22 mouse cellular contexts compared by ENCODE assay signal in genomic region chr19:53069451-53069850, GRCm38 (mm10). TPM values are rescaled to one million over a fixed set of nuclear protein-coding genes. Genes with fewer than 3 reads are reported as not detected.
DNase-seq lines count a peak whose midpoint lies in the region; ATAC-seq and TF ChIP-seq lines count a peak whose summit lies in the region.
"Had no signal": no experiment of that assay in that cellular context is flagged by ENCODE, and none has a peak within 500 bp of the region (broad histone marks: within the 10 kb centered on the region; RNA-seq: fewer than 3 reads in every experiment).

No protein-coding gene starts in this region.

- no peak for TF ChIP-seq EP300 in MEL (IDR thresholded peaks at IDR 0.05; ENCODE audit: low read depth in 1 of 2, low read length in 2 of 2)

- WGBS in embryonic facial prominence, embryonic 10.5 days: 71% methylated on average over 3 of the region's 3 CpGs

- TF ChIP-seq CTCF in MEL (IDR thresholded peaks at IDR 0.05 in 2 of 3, conservative IDR thresholded peaks at IDR 0.05 in 1 of 3; ENCODE audit: control insufficient read depth in 1 of 3, insufficient read depth in 1 of 3, low read depth in 2 of 3, low read length in 3 of 3, poor library complexity in 1 of 3, severe bottlenecking in 1 of 3): no peak

- no peaks in the 10 kb centered on the region for H3K9me3 ChIP-seq in MEL (replicated peaks; ENCODE audit: insufficient read depth, low read length)
- H3K9me3 ChIP-seq in embryonic facial prominence, embryonic 10.5 days: no peaks in the 10 kb centered on the region
- H3K9me3 ChIP-seq: embryonic facial prominence, embryonic 13.5 days; embryonic facial prominence, embryonic 15.5 days; forebrain, embryonic 10.5 days; forebrain, embryonic 13.5 days; forebrain, embryonic 15.5 days had no signal

- no peak overlapping the region for H3K27ac ChIP-seq in MEL (ENCODE audit: control insufficient read depth, low read depth, low read length)
- H3K27ac ChIP-seq in embryonic facial prominence, embryonic 10.5 days (replicated peaks): no peak overlapping the region
- H3K27ac ChIP-seq: embryonic facial prominence, embryonic 13.5 days; embryonic facial prominence, embryonic 15.5 days; forebrain, embryonic 10.5 days; forebrain, embryonic 13.5 days; forebrain, embryonic 15.5 days had no signal

- ATAC-seq in inflammation-experienced regulatory T-cells, adult 6 months: no peak
- ATAC-seq: activated CD4-positive, CD25-positive, alpha-beta regulatory T cell, adult 4 months; forebrain, embryonic 13.5 days; forebrain, embryonic 15.5 days; Patski had no signal

- intact Hi-C loops in heart, postnatal 14 days (cut with DNase I): no loop called here

- DNase-seq in heart, adult 11 months: peak; percentile 86
- no peak for DNase-seq in heart, postnatal 14 days
- DNase-seq in MEL (ENCODE audit: low read depth, low spot score): peak; percentile 52
- DNase-seq in MN1 (ENCODE audit: low spot score): peak; percentile 22
- no peak for DNase-seq in embryonic facial prominence, embryonic 10.5 days (ENCODE audit: low spot score)
- DNase-seq: adrenal gland, adult 8-10 months; adrenal gland, postnatal 14 days; adrenal gland, postnatal 36 days; cerebellum, adult 11-12 months; cerebellum, adult 2 months; cerebellum, adult 9-10 months; cerebellum, postnatal 10 days; cerebellum, postnatal 25 days had no signal

- H3K9ac ChIP-seq in MEL (ENCODE audit: control insufficient read depth, low read depth, low read length, poor library complexity, severe bottlenecking): no peak overlapping the region
- H3K9ac ChIP-seq: embryonic facial prominence, embryonic 13.5 days; embryonic facial prominence, embryonic 15.5 days; forebrain, embryonic 13.5 days; forebrain, embryonic 15.5 days had no signal

- TF ChIP-seq RAD21 in MEL (IDR thresholded peaks at IDR 0.05; ENCODE audit: low read depth, low read length): no peak

- no peak for TF ChIP-seq POLR2A in MEL (IDR thresholded peaks at IDR 0.05; ENCODE audit: control insufficient read depth in 1 of 2, insufficient read depth in 1 of 2, low read depth in 1 of 2, low read length in 2 of 2, poor library complexity in 1 of 2)

- H3K79me2 ChIP-seq in MEL (ENCODE audit: control insufficient read depth, insufficient read depth, low read length, poor library complexity): no peaks in the 10 kb centered on the region

- no peaks in the 10 kb centered on the region for H3K4me1 ChIP-seq in MEL (ENCODE audit: control insufficient read depth in 1 of 2, insufficient read depth in 2 of 2, low read length in 2 of 2)
- peaks cover 47% of the 10 kb centered on the region for H3K4me1 ChIP-seq in embryonic facial prominence, embryonic 10.5 days
- H3K4me1 ChIP-seq: forebrain, embryonic 13.5 days had no signal

- peaks cover 0 to 2% of the 10 kb centered on the region in 2 experiments; a peak in 1 of 4 replicates for H3K27me3 ChIP-seq in MEL (ENCODE audit: control insufficient read depth in 1 of 2, insufficient read depth in 2 of 2, low read length in 2 of 2)
- no peaks in the 10 kb centered on the region for H3K27me3 ChIP-seq in embryonic facial prominence, embryonic 10.5 days (replicated peaks; ENCODE audit: low read depth, poor library complexity, severe bottlenecking)
- H3K27me3 ChIP-seq: embryonic facial prominence, embryonic 13.5 days; embryonic facial prominence, embryonic 15.5 days; forebrain, embryonic 13.5 days; forebrain, embryonic 15.5 days; Patski had no signal

- no peak overlapping the region for H3K4me3 ChIP-seq in MEL (ENCODE audit: control insufficient read depth in 1 of 2, insufficient read depth in 1 of 2, low read depth in 2 of 2, low read length in 2 of 2)
- no peak overlapping the region for H3K4me3 ChIP-seq in embryonic facial prominence, embryonic 10.5 days
- H3K4me3 ChIP-seq: embryonic facial prominence, embryonic 13.5 days; embryonic facial prominence, embryonic 15.5 days; erythroblast, embryonic 14.5 days; forebrain, embryonic 10.5 days; forebrain, embryonic 13.5 days; forebrain, embryonic 15.5 days had no signal

- 0 out of 4 replicates have a peak, but pooled peaks cover 0 to 2% of the 10 kb centered on the region in 2 experiments for H3K36me3 ChIP-seq in MEL (ENCODE audit: control insufficient read depth in 1 of 2, insufficient read depth in 2 of 2, low read length in 2 of 2)
- no peaks in the 10 kb centered on the region for H3K36me3 ChIP-seq in embryonic facial prominence, embryonic 10.5 days (replicated peaks)
- H3K36me3 ChIP-seq: embryonic facial prominence, embryonic 13.5 days; embryonic facial prominence, embryonic 15.5 days; forebrain, embryonic 10.5 days; forebrain, embryonic 15.5 days had no signal

TF ChIP-seq in MEL, 35 proteins besides CTCF, POLR2A, EP300 and RAD21:
- TF ChIP-seq E2F4 (IDR thresholded peaks at IDR 0.05; ENCODE audit: borderline replicate concordance, low read depth, low read length) (no peak), ZKSCAN1 (IDR thresholded peaks at IDR 0.05; ENCODE audit: low read depth, low read length) (no peak), JUND (IDR thresholded peaks at IDR 0.05; ENCODE audit: low read depth, low read length) (no peak), ETS1 (IDR thresholded peaks at IDR 0.05; ENCODE audit: low read depth, low read length) (0 out of 2 replicates have a peak, but pooled peaks have one; percentile 19), BHLHE40 (IDR thresholded peaks at IDR 0.05; ENCODE audit: borderline replicate concordance, low read depth, low read length) (no peak), MXI1 (IDR thresholded peaks at IDR 0.05; ENCODE audit: low read depth, low read length) (no peak), KAT2A (conservative IDR thresholded peaks at IDR 0.05; ENCODE audit: low read depth, low read length) (no peak), GATA1 (IDR thresholded peaks at IDR 0.05; ENCODE audit: low read depth, low read length) (peak; percentile 37; the same call in 1 of the 2 replicates), RCOR1 (IDR thresholded peaks at IDR 0.05; ENCODE audit: low read depth, low read length) (no peak), SIN3A (IDR thresholded peaks at IDR 0.05; ENCODE audit: low read length) (no peak), MAFK (IDR thresholded peaks at IDR 0.05; ENCODE audit: borderline replicate concordance, low read depth, low read length) (no peak), GABPA (IDR thresholded peaks at IDR 0.05; ENCODE audit: low read depth, low read length) (no peak), ZMIZ1 (IDR thresholded peaks at IDR 0.05; ENCODE audit: low read depth, low read length) (no peak), NRF1 (IDR thresholded peaks at IDR 0.05; ENCODE audit: insufficient read depth, low read depth, low read length, poor library complexity, severe bottlenecking) (no peak), TAL1 (IDR thresholded peaks at IDR 0.05; ENCODE audit: low read length) (no peak), MAZ (IDR thresholded peaks at IDR 0.05; ENCODE audit: low read depth, low read length) (no peak), TBP (IDR thresholded peaks at IDR 0.05; ENCODE audit: low read depth, low read length) (peak; percentile 74), MYC (IDR thresholded peaks at IDR 0.05; ENCODE audit: low read depth, low read length) (no peak), ZC3H11A (IDR thresholded peaks at IDR 0.05; ENCODE audit: low read depth, low read length) (0 out of 2 replicates have a peak, but pooled peaks have one; percentile 11), MYB (IDR thresholded peaks at IDR 0.05; ENCODE audit: low read depth, low read length) (no peak), MEF2A (IDR thresholded peaks at IDR 0.05; ENCODE audit: extremely low read depth, insufficient replicate concordance, low read depth, low read length, poor library complexity, severe bottlenecking) (no peak), SMC3 (IDR thresholded peaks at IDR 0.05; ENCODE audit: low read depth, low read length) (peak; percentile 15; the same call in 1 of the 2 replicates), USF2 (IDR thresholded peaks at IDR 0.05; ENCODE audit: borderline replicate concordance in 1 of 2, insufficient read depth in 1 of 2, low read depth in 1 of 2, low read length in 2 of 2) (no peak), CHD2 (IDR thresholded peaks at IDR 0.05; ENCODE audit: low read length) (peak; percentile 39), ZNF384 (IDR thresholded peaks at IDR 0.05; ENCODE audit: low read depth, low read length) (no peak), POLR2AphosphoS5 (IDR thresholded peaks at IDR 0.05; ENCODE audit: borderline replicate concordance, low read depth, low read length) (no peak)
TF ChIP-seq in MEL: peak in this region for 6.

RNA-seq across cellular contexts. Expression of gene Xpnpep1, which starts 29.4 kb away (rescaled TPM):
- 100 to 1,000 TPM in 1 of 2 experiments, 10 to 100 TPM in 1; 93.8 to 105 TPM for total RNA-seq in heart, postnatal 14 days (2021)
- 459 and 531 TPM in 2 replicates for total RNA-seq in MEL (2012; rRNA removed)
- polyA plus RNA-seq in MEL (2012; ENCODE audit: insufficient read depth in 1 of 2, insufficient read length in 2 of 2, low read depth in 1 of 2, low replicate concordance in 2 of 2, missing spikeins in 1 of 2): 100 to 1,000 TPM; 428 to 526 TPM
- polyA plus RNA-seq in embryonic facial prominence, embryonic 10.5 days (2016; fragmentation: Nextera tagmentation; extraction: Ambion mirVana): 158 and 159 TPM in 2 replicates
- polyA plus RNA-seq in inflammation-experienced regulatory T-cells, adult 6 months (2017; shearing (Covaris generic)): 10 to 100 TPM; 53.6 to 68.4 (median 60.5) TPM

Comparison
In these comparisons a context has a peak if more than half of its experiments do, and no peak if none do; other contexts are left out.
1. DNase-seq: peak in heart, adult 11 months (single experiment), MEL (single experiment) and MN1 (single experiment); none in heart, postnatal 14 days (0 of 2) and embryonic facial prominence, embryonic 10.5 days (single experiment).